Mouse (Mus musculus) midbrain, embryonic 11.5 days (tissue): ENCODE measurements around the gene Kera. TPM values are rescaled to one million over a fixed set of nuclear protein-coding genes. Genes with fewer than 3 reads are reported as not detected.

ENCODE experiments used
- ATAC-seq: fragments of 200-750 bp; cut with Nextera tagmentation; 2 replicates; pipeline ENCODE4 v1.8.0; 2017; ENCODE audit warnings: moderate TSS enrichment, moderate library complexity; ENCODE audit not compliant: low FRiP score
- DNase-seq: peaks from one replicate; pipeline ENCODE4 v3.0.0; 2015; ENCODE audit warnings: low spot score; ENCODE audit errors: missing footprints
- H3K27ac ChIP-seq: fragments of 300-500 bp; sonication (generic); 2 replicates; pipeline ENCODE4 v1.5.1; 2014; ENCODE audit warnings: low read depth, low read length
- H3K27me3 ChIP-seq: fragments of 300-500 bp; sonication (generic); 2 replicates; pipeline ENCODE4 v1.6.1; 2014; ENCODE audit warnings: mild to moderate bottlenecking, low read length, moderate library complexity, mixed read lengths; ENCODE audit not compliant: control insufficient read depth, insufficient read depth
- H3K36me3 ChIP-seq: fragments of 300-500 bp; sonication (generic); 2 replicates; pipeline ENCODE4 v1.6.1; 2014; ENCODE audit warnings: mild to moderate bottlenecking, low read length, moderate library complexity, mixed read lengths; ENCODE audit not compliant: control insufficient read depth, insufficient read depth
- H3K4me1 ChIP-seq: fragments of 300-500 bp; sonication (generic); 2 replicates; pipeline ENCODE4 v1.6.1; 2014; ENCODE audit warnings: low read length; ENCODE audit not compliant: control insufficient read depth, insufficient read depth
- H3K4me2 ChIP-seq: fragments of 300-500 bp; sonication (generic); 2 replicates; pipeline ENCODE4 v1.6.1; 2014; ENCODE audit warnings: mild to moderate bottlenecking, moderate library complexity
- H3K4me3 ChIP-seq: fragments of 300-500 bp; sonication (generic); 2 replicates; pipeline ENCODE4 v1.5.1; 2014; ENCODE audit warnings: low read depth, low read length
- H3K9ac ChIP-seq: fragments of 300-500 bp; sonication (generic); 2 replicates; pipeline ENCODE4 v1.6.1; 2014; ENCODE audit warnings: low read length
- H3K9me3 ChIP-seq: fragments of 300-500 bp; sonication (generic); 2 replicates; pipeline ENCODE4 v1.6.1; 2016; ENCODE audit warnings: low read length; ENCODE audit not compliant: control insufficient read depth
- WGBS: fragments of 180-500 bp; shearing (Covaris S2); extraction: QIAGEN DNeasy Blood & Tissue Kit; methylation state at CpG from one replicate; pipeline ENCODE4 v1.1.7; 2014; 5-methylcytosine and 5-hydroxymethylcytosine counted together
- polyA plus RNA-seq: library from polyadenylated mRNA; unstranded; fragments of >200 nt; fragmentation: Nextera tagmentation; extraction: Ambion mirVana; gene quantifications from 2 replicates; pipeline ENCODE4 v1.2.1, GENCODE M21; 2014

Gene Kera
- 0.19 and 0.21 TPM in 2 replicates for polyA plus RNA-seq

DNA sequence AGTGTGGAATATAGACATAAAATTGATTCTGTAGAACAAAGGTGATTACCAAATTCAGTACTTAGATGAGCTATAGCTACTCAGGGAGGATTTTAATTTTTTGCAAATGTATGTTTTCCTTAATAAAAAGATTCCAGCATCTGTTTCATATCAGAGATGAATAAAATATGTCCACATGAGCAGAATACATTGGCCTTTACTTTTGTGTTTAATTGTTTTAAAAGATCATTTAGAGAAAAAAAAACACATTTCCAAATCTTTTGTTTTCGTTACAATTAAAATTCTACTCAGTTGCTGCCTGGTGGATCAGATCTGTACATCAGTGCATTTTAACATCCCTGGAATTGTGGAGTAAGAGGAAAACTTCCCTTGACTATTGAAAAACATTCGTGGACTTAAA, at the start of gene Kera:
Gene Kera, plus strand, starts transcription at position 301 of the 400 bp plus-strand sequence.
- H3K4me3 ChIP-seq, result no peak within 1 kb of the TSS
- 80% methylated on average over 2 of the region's 2 CpGs for WGBS

DNA sequence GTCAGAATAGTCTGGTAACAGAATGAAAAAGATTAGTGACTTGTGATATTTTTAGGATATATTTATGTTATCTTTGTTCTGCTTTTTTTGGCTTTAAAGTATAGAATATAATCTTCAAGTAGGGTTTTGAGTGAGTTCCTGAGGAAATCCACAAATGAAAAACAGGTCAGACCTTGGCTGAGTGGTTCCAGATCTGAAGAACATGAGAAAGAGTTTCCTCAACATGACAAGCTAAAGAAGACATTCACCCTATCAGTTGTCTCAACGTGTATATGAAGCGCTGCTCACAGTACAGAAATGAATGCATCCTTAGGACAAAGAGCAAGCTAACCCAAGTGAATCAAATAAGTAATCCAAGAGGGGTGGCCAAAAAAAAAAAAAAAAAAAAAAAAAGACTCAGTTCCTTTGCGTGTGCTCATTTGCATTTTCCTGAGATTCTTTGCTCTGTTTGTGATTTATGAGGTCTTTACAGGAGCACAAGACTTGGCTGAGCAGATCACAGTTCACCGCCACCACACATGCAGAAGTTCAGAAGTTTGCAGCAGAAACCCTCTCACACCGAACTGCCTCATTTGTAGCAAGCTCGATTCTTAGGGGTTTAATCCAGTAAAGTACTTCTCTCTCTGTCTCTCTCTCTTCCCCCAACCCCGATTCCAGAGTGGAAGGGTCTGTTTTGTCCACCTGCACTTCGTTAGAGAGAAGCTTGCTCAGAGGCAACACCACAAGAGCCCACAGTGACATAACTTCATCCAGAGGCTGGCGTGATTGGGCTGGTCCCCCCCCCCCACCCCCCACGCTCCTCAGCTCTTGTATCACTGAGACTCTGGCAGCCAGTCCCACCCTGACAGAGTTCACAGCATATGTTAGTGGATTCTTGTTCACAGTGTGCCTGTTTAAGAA, 41.5 kb upstream of the Kera start, which contains the start of gene Lum:
Gene Lum, plus strand, starts transcription at position 172 of the 900 bp plus-strand sequence.
- 64% methylated on average over 10 of the region's 10 CpGs for WGBS
- H3K36me3 ChIP-seq, result no peaks in the 10 kb centered on the region
- no peaks in the 10 kb centered on the region for H3K9me3 ChIP-seq
- H3K27me3 ChIP-seq, result no peaks in the 10 kb centered on the region
- no peak within 1 kb of the TSS for H3K27ac ChIP-seq
- DNase-seq (no peak), ATAC-seq (no peak)
- H3K4me2 ChIP-seq, result no peak within 1 kb of the TSS
- H3K4me1 ChIP-seq, result no peaks in the 10 kb centered on the region
- H3K4me3 ChIP-seq, result no peak within 1 kb of the TSS
- no peak within 1 kb of the TSS for H3K9ac ChIP-seq

More for the DNA sequence above, at the start of gene Kera:
- H3K9me3 ChIP-seq, result no peaks in the 10 kb centered on the region
- no peak within 1 kb of the TSS for H3K27ac ChIP-seq
- ATAC-seq, result no peak
- peak; percentile 59 for DNase-seq
- no peaks in the 10 kb centered on the region for H3K27me3 ChIP-seq
- no peaks in the 10 kb centered on the region for H3K4me1 ChIP-seq
- H3K9ac ChIP-seq, result no peak within 1 kb of the TSS
- H3K4me2 ChIP-seq, result no peak within 1 kb of the TSS
- no peaks in the 10 kb centered on the region for H3K36me3 ChIP-seq

DNA sequence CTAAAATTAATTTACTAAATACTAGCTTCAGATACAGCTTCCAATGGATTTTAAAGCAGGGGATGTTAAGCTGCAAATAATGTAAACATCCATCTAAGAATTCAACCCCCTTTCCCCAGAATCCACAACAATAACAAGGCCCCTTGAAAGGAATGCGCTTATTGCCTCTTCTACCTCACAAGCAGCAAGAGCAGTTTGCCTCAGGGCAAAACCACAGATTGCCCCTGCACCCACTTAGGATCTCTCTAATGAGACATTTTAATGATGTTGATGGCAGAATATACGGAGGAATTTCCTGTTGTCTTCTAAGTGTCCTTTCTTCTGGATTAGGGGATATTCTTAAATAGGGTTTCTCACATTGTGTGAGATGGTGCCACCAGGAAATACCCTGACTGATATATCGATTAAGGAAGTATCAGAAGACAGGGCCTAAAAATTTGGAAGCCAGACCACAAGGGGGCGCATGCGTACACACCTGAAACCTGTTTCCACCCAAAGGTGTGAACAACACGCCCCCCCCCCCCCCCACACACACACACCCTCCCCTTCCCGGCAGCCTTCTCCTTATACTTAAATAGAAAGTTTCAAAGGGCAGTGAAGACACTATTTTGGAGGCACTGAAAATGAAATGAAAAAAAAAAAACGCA, 39.1 kb upstream of the Kera start:
- Histone ChIP-seq H3K4me3 (no peak overlapping the region), H3K4me2 (no peak overlapping the region), H3K27me3 (no peaks in the 10 kb centered on the region), H3K9me3 (no peaks in the 10 kb centered on the region), H3K36me3 (no peaks in the 10 kb centered on the region), H3K27ac (no peak overlapping the region), H3K4me1 (no peaks in the 10 kb centered on the region), H3K9ac (no peak overlapping the region)
- ATAC-seq, result no peak
- no peak for DNase-seq
- WGBS, result 64% methylated on average over 8 of the region's 8 CpGs

DNA sequence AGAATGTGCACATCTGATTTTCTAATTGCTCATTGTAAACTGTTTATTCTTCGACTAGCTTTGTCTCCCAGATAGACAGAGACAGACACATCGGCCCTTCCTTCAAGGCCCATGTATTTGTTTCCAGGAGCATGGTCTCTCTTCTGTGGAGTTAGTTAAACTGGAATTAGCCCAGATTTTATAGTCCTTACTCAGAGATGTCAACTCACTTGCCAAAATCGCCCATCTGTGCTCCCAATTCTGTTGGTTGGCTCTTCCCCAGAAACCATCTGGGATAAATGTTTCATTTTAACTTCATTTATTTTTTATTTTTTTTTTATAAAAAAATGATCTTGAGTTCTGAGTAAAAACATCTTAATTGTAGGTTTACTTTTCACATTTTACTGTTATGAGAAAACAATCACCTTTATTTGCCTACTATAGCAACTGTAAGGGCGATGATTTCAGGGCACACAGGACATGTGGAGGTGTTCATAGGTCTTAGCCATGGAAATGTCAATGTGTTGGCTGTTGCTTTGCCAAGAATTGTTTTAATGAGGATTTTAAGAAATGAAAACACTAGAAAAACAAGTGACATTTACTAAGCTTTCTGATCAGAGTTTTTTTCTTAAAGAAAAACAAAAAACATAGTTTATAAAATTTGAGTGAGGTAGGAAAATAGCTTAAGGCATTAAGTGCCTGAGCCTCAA, 24.0 kb upstream of the Kera start:
- H3K4me2 ChIP-seq, result no peak overlapping the region
- H3K9ac ChIP-seq, result no peak overlapping the region
- no peaks in the 10 kb centered on the region for H3K9me3 ChIP-seq
- no peak overlapping the region for H3K4me3 ChIP-seq
- no peaks in the 10 kb centered on the region for H3K36me3 ChIP-seq
- H3K4me1 ChIP-seq, result no peaks in the 10 kb centered on the region
- ATAC-seq, result no peak
- WGBS, result 90% methylated on average over 4 of the region's 4 CpGs
- H3K27me3 ChIP-seq, result no peaks in the 10 kb centered on the region
- H3K27ac ChIP-seq, result no peak overlapping the region
- no peak for DNase-seq

DNA sequence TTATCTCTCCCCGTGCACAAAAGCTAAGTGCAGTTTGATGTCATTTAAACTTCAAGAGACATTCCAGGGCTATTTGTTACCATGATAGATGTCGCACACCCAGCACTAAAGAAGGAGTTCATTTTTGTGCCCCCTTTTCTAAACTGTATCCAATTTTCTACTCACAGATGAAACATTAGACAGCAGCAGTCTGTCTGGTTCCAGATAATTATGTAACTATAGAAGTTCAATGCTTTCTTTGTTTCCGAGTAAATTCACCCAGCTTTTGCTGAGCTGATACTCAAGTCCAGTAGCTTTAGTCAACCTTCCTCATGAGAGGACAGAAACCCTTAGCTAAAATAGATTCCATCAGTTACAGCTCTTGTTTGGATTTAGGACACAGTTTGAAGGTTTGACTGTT, 22.5 kb upstream of the Kera start:
- Histone ChIP-seq H3K4me1 (no peaks in the 10 kb centered on the region), H3K27me3 (no peaks in the 10 kb centered on the region), H3K4me3 (no peak overlapping the region), H3K4me2 (no peak overlapping the region), H3K36me3 (no peaks in the 10 kb centered on the region), H3K9me3 (no peaks in the 10 kb centered on the region), H3K9ac (no peak overlapping the region), H3K27ac (no peak overlapping the region)
- 73% methylated on average over 3 of the region's 3 CpGs for WGBS
- ATAC-seq (no peak), DNase-seq (no peak)

DNA sequence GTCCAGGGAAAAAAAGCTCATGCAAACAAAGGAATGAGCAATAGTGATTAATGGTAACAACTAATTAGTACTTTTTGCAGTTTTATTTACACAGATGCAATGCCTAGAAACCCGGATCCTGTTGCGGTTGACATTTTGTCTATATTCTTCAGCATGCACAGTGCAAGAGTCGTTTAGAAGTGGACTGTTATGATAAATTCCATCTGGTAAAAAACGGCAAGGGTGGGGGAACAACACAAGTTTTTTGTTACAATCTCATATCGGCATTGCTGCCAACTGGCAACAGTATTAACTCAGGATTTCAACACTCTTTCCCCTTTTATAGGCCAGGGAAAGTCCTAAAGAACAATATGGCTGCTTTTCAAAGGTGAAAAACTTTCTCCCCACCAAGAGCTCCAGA, 19.5 kb upstream of the Kera start:
- Histone ChIP-seq H3K9ac (no peak overlapping the region), H3K27ac (no peak overlapping the region)
- DNase-seq, result no peak

DNA sequence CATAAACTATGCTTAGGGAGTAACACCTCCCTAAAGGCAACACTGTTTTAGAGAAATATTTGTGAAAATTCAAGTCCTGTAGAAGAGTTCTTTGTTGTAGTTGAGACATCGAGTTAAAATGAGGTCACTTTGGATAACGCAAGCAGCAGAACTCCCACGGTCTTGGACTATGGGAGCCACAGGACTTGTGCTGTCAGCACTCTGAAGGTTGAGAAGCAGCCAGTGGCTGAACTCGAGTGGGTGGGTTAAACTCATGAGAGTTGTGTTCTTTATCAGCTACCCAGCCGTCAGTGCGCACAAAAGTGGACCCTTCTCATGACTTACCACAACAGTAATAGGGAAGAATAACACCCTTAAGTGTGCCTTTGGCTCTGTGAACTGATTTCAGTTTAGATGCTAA, 17.1 kb upstream of the Kera start:
- Histone ChIP-seq H3K36me3 (no peaks in the 10 kb centered on the region), H3K4me1 (no peaks in the 10 kb centered on the region), H3K27me3 (no peaks in the 10 kb centered on the region), H3K9ac (no peak overlapping the region), H3K9me3 (no peaks in the 10 kb centered on the region), H3K4me3 (no peak overlapping the region), H3K27ac (no peak overlapping the region), H3K4me2 (no peak overlapping the region)
- no peak for DNase-seq
- 91% methylated on average over 6 of the region's 6 CpGs for WGBS
- ATAC-seq, result no peak

More for the DNA sequence above, 19.5 kb upstream of the Kera start:
- H3K9me3 ChIP-seq, result no peaks in the 10 kb centered on the region
- WGBS, result 89% methylated on average over 5 of the region's 5 CpGs
- ATAC-seq, result no peak
- H3K4me1 ChIP-seq, result no peaks in the 10 kb centered on the region
- no peaks in the 10 kb centered on the region for H3K27me3 ChIP-seq
- no peak overlapping the region for H3K4me3 ChIP-seq
- no peaks in the 10 kb centered on the region for H3K36me3 ChIP-seq
- H3K4me2 ChIP-seq, result no peak overlapping the region

DNA sequence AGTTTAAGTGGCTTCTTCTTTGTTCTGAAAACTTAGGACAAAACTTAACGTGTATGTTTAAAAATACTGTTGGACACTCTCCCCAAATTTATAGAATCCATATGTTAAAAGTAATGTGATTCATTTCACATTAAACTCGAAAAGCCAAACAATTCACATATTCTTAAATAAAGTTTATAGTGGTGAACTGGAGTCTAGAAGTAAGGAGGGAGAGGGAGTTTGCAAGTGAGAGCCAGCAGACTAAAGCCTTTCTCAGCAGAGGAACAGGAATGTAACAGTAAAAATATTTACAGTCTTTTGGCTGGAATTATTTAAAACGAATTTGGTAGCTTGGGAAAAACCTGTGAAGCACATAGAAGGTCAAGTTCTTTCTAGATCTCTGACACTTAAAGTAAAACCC, 15.6 kb upstream of the Kera start:
- H3K4me2 ChIP-seq, result no peak overlapping the region
- no peaks in the 10 kb centered on the region for H3K27me3 ChIP-seq
- H3K36me3 ChIP-seq, result no peaks in the 10 kb centered on the region
- H3K4me1 ChIP-seq, result no peaks in the 10 kb centered on the region
- no peak for ATAC-seq
- no peak for DNase-seq
- 64% methylated on average over 3 of the region's 3 CpGs for WGBS
- no peak overlapping the region for H3K27ac ChIP-seq
- no peak overlapping the region for H3K9ac ChIP-seq
- H3K4me3 ChIP-seq, result no peak overlapping the region
- H3K9me3 ChIP-seq, result no peaks in the 10 kb centered on the region

DNA sequence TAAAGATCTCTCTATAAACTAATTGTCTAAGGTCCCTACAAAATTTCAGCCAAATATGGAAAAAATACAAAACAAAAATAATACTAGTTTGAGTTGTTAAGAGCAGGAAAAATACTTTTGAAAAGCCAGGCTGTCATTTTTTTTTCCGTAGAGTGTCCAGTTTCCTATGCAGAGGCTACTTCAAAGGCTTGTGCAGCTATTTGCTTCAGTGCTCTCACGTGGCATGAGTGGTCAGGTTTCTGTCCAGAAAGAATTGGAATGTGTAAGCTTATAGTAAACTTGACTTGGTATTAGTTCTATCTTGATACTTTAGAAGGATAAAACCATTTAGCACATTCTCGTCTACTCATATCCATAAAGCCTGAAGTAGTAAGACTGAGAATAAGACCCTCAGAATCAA, 15.0 kb upstream of the Kera start:
- Histone ChIP-seq H3K4me2 (no peak overlapping the region), H3K27me3 (no peaks in the 10 kb centered on the region), H3K4me3 (no peak overlapping the region), H3K36me3 (no peaks in the 10 kb centered on the region), H3K9me3 (no peaks in the 10 kb centered on the region), H3K9ac (no peak overlapping the region), H3K27ac (no peak overlapping the region), H3K4me1 (no peaks in the 10 kb centered on the region)
- 65% methylated on average over 3 of the region's 3 CpGs for WGBS
- DNase-seq, result no peak
- ATAC-seq, result no peak
